Mouse (Mus musculus): ENCODE results near the gene Gstm5. TPM values are rescaled to one million over a fixed set of nuclear protein-coding genes. Genes with fewer than 3 reads are reported as not detected.
"Not testable (repeated sequence)": the region's sequence is repeated elsewhere in the genome, so short reads cannot be mapped to it uniquely, and the experiment has no call there.

Gstm5 gene
- polyA plus RNA-seq, 1 experiment from 2014 or later, result 230 TPM

DNA sequence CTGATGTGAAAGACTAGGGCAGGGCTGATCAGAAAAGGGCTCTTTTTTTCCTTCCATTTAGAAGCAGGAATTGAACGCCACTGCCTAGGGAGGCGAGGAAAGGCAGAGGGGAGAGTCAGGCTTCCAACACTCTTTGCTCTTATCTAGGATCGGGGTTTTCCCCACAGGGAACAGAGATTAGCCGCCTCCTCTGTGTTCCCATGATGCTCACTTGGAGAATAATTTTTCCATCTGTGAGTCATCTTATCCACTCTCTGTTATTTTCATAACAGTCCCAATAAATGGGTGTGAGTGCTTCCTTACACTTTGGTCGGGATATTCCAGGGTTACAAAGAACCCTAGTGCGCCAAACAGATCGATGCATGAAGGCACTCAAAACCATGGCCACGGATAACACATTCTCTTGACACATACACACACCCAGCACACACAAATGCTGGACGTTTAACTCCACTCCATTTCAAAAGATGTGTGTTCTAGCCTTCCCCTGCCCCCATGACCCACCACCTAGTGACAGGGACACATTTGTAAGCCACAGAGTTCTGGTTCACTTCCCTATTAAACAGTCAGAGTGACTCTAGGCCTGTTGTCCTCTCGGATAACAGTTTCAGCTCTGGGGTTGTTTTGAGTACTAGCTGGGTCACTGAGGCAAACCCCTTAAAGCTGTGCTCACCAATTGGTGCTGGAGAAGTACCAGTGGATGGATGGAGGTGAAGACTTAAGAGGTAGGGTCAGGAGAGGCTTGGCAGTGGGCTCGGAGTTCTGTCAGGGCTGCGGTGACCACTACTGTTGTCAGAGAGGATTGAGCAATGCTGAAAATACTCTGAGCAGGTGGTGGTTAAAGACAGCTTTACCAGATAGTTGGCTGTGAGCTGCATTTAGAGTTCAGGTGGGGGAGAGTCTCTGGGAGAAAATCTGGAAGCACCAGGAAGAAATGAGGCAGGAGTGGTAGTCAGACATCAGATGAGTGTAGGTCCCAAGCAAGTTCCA, 17.6 kb upstream of the Gstm5 start:
- Histone ChIP-seq H3K9ac (no peak overlapping the region), H3K36me3 (replicated peaks) (no peaks in the 10 kb centered on the region), H3K4me3 (replicated peaks) (no peak overlapping the region), H3K27me3 (no peaks in the 10 kb centered on the region), H3K4me2 (no peak overlapping the region), H3K4me1 (no peaks in the 10 kb centered on the region), H3K9me3 (no peaks in the 10 kb centered on the region), H3K27ac (no peak overlapping the region)
- whole genome bisulfite sequencing, result 86% methylated on average over 12 of the region's 12 CpGs
- no peak for ATAC-seq (ENCODE audit: low FRiP score)

DNA sequence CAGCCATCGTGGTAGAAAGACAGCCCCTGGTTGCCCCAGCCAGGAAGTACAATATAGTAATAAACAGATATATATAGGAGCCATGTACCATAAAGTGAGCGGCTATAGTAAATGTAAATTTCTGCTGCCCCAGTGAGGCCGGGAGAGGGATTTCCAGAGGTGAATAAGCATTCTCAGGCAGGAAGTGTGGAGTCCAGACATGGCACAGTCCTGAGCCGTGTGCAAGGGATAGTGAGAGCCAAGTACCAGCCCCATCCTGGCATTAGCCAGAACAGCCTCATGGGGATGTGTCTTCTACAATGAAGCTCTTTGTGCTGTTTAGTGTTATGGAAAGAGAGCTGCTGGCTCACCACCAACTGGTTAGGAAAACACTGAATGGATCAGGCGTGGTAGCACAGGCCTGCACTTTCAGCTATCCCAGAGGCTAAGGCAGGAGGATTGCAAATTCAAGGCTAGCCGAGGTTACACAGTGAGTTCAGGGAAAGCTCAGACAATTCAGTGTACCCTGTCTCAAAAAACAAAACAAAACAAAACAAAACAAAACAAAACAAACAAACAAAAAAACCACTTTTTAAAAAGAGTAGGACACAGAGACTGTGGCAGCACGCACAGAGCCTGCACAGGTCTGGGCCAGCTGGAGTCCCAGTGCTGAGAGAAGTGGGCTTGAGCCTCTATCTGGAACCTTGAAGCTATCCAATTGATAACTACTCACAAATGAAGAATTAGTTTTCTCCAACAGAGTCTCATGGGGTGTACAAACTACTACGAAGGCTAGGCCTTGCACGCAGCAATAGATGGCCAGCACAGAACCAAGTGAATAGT, 7.7 kb upstream of the Gstm5 start:
- Histone ChIP-seq H3K27me3 (0 out of 2 replicates have a peak, but pooled peaks cover 4% of the 10 kb centered on the region), H3K9ac (no peak overlapping the region; the same call in 1 of the 2 replicates), H3K4me3 (replicated peaks) (no peak overlapping the region), H3K4me2 (no peak overlapping the region), H3K36me3 (replicated peaks) (no peaks in the 10 kb centered on the region), H3K9me3 (no peaks in the 10 kb centered on the region), H3K27ac (no peak overlapping the region), H3K4me1 (no peaks in the 10 kb centered on the region)
- ATAC-seq (ENCODE audit: low FRiP score), result no peak
- WGBS, result 90% methylated on average over 9 of the region's 9 CpGs

DNA sequence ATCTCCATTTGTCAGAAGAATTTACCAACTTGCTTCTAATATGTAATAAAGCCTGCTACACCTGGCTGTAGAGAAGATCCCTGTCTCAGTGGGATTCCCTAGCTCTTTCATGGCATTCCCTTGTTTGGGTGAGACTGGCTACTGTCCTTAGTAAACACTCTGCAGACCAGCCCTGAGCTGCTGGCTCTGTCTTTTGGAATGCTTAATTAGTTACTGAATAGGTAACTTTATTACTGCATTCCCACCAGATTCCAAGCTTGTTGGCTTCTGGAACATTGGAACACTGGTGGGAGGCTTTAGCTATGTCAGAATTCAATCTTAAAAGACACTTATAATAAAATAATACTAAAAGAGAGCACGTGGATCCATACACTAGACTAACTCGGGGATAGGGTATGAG, 6.4 kb upstream of the Gstm5 start:
- not testable (repeated sequence) for H3K36me3 ChIP-seq (replicated peaks); ATAC-seq (ENCODE audit: low FRiP score); H3K4me1 ChIP-seq; H3K9ac ChIP-seq; H3K4me3 ChIP-seq (replicated peaks); H3K27me3 ChIP-seq; H3K9me3 ChIP-seq; H3K4me2 ChIP-seq; H3K27ac ChIP-seq
- 75% methylated on average over 2 of the region's 2 CpGs for WGBS

DNA sequence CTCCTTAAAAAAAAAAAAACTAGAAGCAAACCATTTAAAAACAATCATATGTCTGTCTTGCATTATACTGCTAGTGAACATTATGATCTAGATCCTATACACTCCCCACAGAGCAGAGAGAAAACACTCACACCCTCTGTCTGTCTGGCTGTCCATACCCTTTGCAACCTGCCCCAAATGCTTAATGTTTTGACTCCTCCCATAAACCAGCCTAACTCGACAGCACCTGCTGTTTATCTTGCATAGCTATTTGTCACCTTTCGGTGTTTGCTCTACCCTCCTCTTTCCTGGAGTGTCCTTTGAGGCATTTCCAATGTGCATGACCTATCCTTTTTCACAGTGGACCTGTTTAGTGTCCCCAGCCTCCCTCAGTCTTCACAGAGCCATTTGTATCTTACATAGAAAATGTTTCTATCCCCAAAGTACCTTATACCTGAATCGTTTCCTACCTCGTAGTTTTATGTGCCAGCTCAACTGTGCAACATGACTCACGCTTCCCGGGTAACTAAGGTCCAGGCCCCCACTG, 364 bp upstream of the Gstm5 start:
- no peaks in the 10 kb centered on the region for H3K9me3 ChIP-seq
- peak overlapping the region; percentile 77 for H3K9ac ChIP-seq
- WGBS, result 13% methylated on average over 6 of the region's 6 CpGs
- peak overlapping the region; percentile 75 for H3K4me2 ChIP-seq
- peaks cover 10% of the 10 kb centered on the region for H3K36me3 ChIP-seq (replicated peaks)
- H3K4me3 ChIP-seq (replicated peaks), result peak overlapping the region; percentile 62
- peak; percentile 36 for ATAC-seq (ENCODE audit: low FRiP score)
- H3K4me1 ChIP-seq, result peaks cover 12% of the 10 kb centered on the region
- H3K27ac ChIP-seq, result no peak overlapping the region
- H3K27me3 ChIP-seq, result no peaks in the 10 kb centered on the region

- Histone ChIP-seq H3K36me3 (replicated peaks) (peaks cover 10% of the 10 kb centered on the region), H3K27me3 (no peaks in the 10 kb centered on the region), H3K9ac (no peak overlapping the region), H3K9me3 (no peaks in the 10 kb centered on the region), H3K4me2 (no peak overlapping the region), H3K27ac (no peak overlapping the region), H3K4me1 (peaks cover 14% of the 10 kb centered on the region), H3K4me3 (replicated peaks) (no peak overlapping the region)
- ATAC-seq (ENCODE audit: low FRiP score), result no peak
- 95% methylated on average over 13 of the region's 13 CpGs for WGBS
Observed at GRCm38 (mm10) chr3:107898691-107899090, 3.1 kb downstream of the Gstm5 start.

GRCm38 (mm10) chr3:107900955-107901673, 5.5 kb downstream of the Gstm5 start:
- ATAC-seq (ENCODE audit: low FRiP score), result no peak
- WGBS, result 76% methylated on average over 11 of the region's 11 CpGs
- Histone ChIP-seq H3K27me3 (no peaks in the 10 kb centered on the region), H3K4me1 (peaks cover 8% of the 10 kb centered on the region), H3K27ac (peak overlapping the region; percentile 36; the same call in 1 of the 2 replicates), H3K9ac (no peak overlapping the region), H3K36me3 (replicated peaks) (peaks cover 10% of the 10 kb centered on the region), H3K9me3 (no peaks in the 10 kb centered on the region), H3K4me2 (no peak overlapping the region), H3K4me3 (replicated peaks) (no peak overlapping the region)

DNA sequence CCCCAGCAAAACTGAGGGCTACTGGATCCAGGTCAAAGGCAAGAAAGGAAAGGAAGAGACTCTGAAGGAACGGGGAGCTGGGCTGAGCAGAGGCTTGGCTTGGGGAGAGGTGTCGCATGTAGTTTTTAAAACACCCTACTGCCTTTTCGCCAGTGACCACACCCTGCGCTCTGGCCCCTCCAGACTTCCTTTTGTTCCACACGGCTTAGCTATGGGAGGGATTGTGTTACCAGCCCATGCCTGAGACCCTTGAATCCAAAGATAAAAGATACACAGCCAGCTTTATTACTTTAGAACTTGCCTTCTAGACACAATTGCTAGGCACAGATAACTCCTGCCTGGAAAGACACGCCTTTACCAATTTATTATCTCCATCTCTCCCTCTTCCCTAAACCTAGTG, 10.3 kb downstream of the Gstm5 start:
- 68% methylated on average over 6 of the region's 6 CpGs for WGBS
- H3K9ac ChIP-seq, result no peak overlapping the region
- ATAC-seq (ENCODE audit: low FRiP score), result no peak

GRCm38 (mm10) chr3:107916674-107917073, 21.1 kb downstream of the Gstm5 start:
- Histone ChIP-seq H3K36me3 (replicated peaks) (no peaks in the 10 kb centered on the region), H3K4me3 (replicated peaks) (no peak overlapping the region), H3K27me3 (no peaks in the 10 kb centered on the region), H3K4me1 (no peaks in the 10 kb centered on the region), H3K9me3 (no peaks in the 10 kb centered on the region), H3K4me2 (no peak overlapping the region), H3K27ac (no peak overlapping the region), H3K9ac (no peak overlapping the region)
- WGBS, result 80% methylated on average over 15 of the region's 15 CpGs
- no peak for ATAC-seq (ENCODE audit: low FRiP score)

More for the DNA sequence above, 10.3 kb downstream of the Gstm5 start:
- H3K4me1 ChIP-seq, result peaks cover 2% of the 10 kb centered on the region; the same call in 1 of the 2 replicates
- H3K4me3 ChIP-seq (replicated peaks), result no peak overlapping the region
- no peak overlapping the region for H3K27ac ChIP-seq
- no peak overlapping the region for H3K4me2 ChIP-seq
- no peaks in the 10 kb centered on the region for H3K36me3 ChIP-seq (replicated peaks)
- no peaks in the 10 kb centered on the region for H3K27me3 ChIP-seq
- no peaks in the 10 kb centered on the region for H3K9me3 ChIP-seq

DNA sequence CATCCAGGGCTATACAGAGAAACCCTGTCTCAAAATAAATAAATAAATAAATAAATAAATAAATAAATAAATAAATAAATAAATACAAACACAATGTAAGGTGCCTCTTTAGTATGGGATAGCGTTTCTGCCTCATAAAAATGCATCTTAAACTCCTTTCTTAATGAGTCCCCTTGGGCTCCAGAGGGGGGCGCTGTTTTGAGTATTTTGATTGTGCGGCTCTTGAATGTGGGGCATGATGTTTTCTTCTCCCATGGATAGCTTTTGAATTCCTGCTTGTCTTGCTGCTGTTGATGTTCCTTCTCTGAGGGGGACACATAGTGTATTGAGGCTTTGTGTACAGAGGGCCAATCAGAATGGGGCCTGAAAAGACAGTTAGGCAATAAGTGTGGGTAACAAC, 21.5 kb downstream of the Gstm5 start:
- Histone ChIP-seq H3K4me3 (replicated peaks) (no peak overlapping the region), H3K4me1 (no peaks in the 10 kb centered on the region), H3K9ac (no peak overlapping the region), H3K27me3 (no peaks in the 10 kb centered on the region), H3K4me2 (no peak overlapping the region), H3K36me3 (replicated peaks) (no peaks in the 10 kb centered on the region), H3K9me3 (no peaks in the 10 kb centered on the region), H3K27ac (no peak overlapping the region)
- WGBS, result 79% methylated on average over 3 of the region's 3 CpGs
- ATAC-seq (ENCODE audit: low FRiP score), result no peak

GRCm38 (mm10) chr3:107917783-107918408, 22.3 kb downstream of the Gstm5 start:
- H3K4me2 ChIP-seq, result no peak overlapping the region
- no peaks in the 10 kb centered on the region for H3K36me3 ChIP-seq (replicated peaks)
- no peaks in the 10 kb centered on the region for H3K4me1 ChIP-seq
- H3K27me3 ChIP-seq, result no peaks in the 10 kb centered on the region
- no peak overlapping the region for H3K4me3 ChIP-seq (replicated peaks)
- no peaks in the 10 kb centered on the region for H3K9me3 ChIP-seq
- WGBS, result 57% methylated on average over 7 of the region's 7 CpGs
- no peak overlapping the region for H3K27ac ChIP-seq
- H3K9ac ChIP-seq, result no peak overlapping the region
- ATAC-seq (ENCODE audit: low FRiP score), result peak; percentile 61

- Histone ChIP-seq H3K27ac (no peak overlapping the region), H3K27me3 (no peaks in the 10 kb centered on the region), H3K9me3 (no peaks in the 10 kb centered on the region), H3K4me1 (no peaks in the 10 kb centered on the region), H3K36me3 (replicated peaks) (no peaks in the 10 kb centered on the region), H3K9ac (no peak overlapping the region), H3K4me2 (no peak overlapping the region), H3K4me3 (replicated peaks) (no peak overlapping the region)
- no peak for ATAC-seq (ENCODE audit: low FRiP score)
- WGBS, result 88% methylated on average over 5 of the region's 5 CpGs
Observed at GRCm38 (mm10) chr3:107920348-107920747, 24.7 kb downstream of the Gstm5 start.

Measured in forebrain, embryonic 12.5 days (tissue).